Mouse (Mus musculus) heart, embryonic 14.5 days (tissue): Measurements from ENCODE around the gene Pgd. TPM values are rescaled to one million over a fixed set of nuclear protein-coding genes. Genes with fewer than 3 reads are reported as not detected.

ENCODE experiments used
- ATAC-seq: fragments of 200-750 bp; cut with Nextera tagmentation; 2 replicates; pipeline ENCODE4 v1.8.0; 2017; ENCODE audit warnings: low read depth, moderate TSS enrichment; ENCODE audit not compliant: insufficient number of reproducible peaks, insufficient read depth, low FRiP score
- H3K27ac ChIP-seq, 2 experiments: fragments of 200-500 bp in 1 of 2; fragments of 300-500 bp in 1 of 2; sonication (generic) in 1 of 2; replicated peaks in 1 of 2; 2 replicates each; pipeline ENCODE4 v1.5.1; 2012 to 2014; ENCODE audit warnings: low read depth in 2 of 2, low read length in 2 of 2, control low read depth in 1 of 2, mild to moderate bottlenecking in 1 of 2, mixed read lengths in 1 of 2; ENCODE audit not compliant: control insufficient read depth in 1 of 2, insufficient read depth in 1 of 2
- H3K27me3 ChIP-seq: fragments of 300-500 bp; sonication (generic); 2 replicates; pipeline ENCODE4 v1.6.1; 2014; ENCODE audit warnings: mild to moderate bottlenecking, low read length, control low read depth; ENCODE audit not compliant: control insufficient read depth, insufficient read depth
- H3K36me3 ChIP-seq: fragments of 300-500 bp; sonication (generic); 2 replicates; pipeline ENCODE4 v1.6.1; 2014; ENCODE audit warnings: mild to moderate bottlenecking, control low read depth, low read length, mixed read lengths; ENCODE audit not compliant: control insufficient read depth, insufficient read depth
- H3K4me1 ChIP-seq, 2 experiments: fragments of 200-500 bp in 1 of 2; fragments of 300-500 bp in 1 of 2; sonication (generic) in 1 of 2; 2 replicates each; pipeline ENCODE4 v1.6.1; 2012 to 2014; ENCODE audit warnings: low read length in 2 of 2, control low read depth in 1 of 2, mixed read lengths in 1 of 2; ENCODE audit not compliant: control insufficient read depth in 2 of 2, insufficient read depth in 2 of 2
- H3K4me2 ChIP-seq: fragments of 300-500 bp; sonication (generic); 2 replicates; pipeline ENCODE4 v1.6.1; 2014; ENCODE audit warnings: mild to moderate bottlenecking, low read length
- H3K4me3 ChIP-seq, 2 experiments: fragments of 200-500 bp in 1 of 2; fragments of 300-500 bp in 1 of 2; sonication (generic) in 1 of 2; 2 replicates each; pipeline ENCODE4 v1.5.1; 2012 to 2014; ENCODE audit warnings: low read length in 2 of 2, mild to moderate bottlenecking in 2 of 2, control low read depth in 1 of 2, low read depth in 1 of 2, moderate library complexity in 1 of 2; ENCODE audit not compliant: control insufficient read depth in 1 of 2, insufficient read depth in 1 of 2
- H3K9ac ChIP-seq: fragments of 300-500 bp; sonication (generic); 2 replicates; pipeline ENCODE4 v1.6.1; 2014; ENCODE audit warnings: mild to moderate bottlenecking, low read length
- H3K9me3 ChIP-seq: fragments of 300-500 bp; sonication (generic); 2 replicates; pipeline ENCODE4 v1.6.1; 2016; ENCODE audit warnings: low read length, control low read depth; ENCODE audit not compliant: control insufficient read depth
- WGBS: fragments of 180-500 bp; shearing (Covaris S2); extraction: QIAGEN DNeasy Blood & Tissue Kit; methylation state at CpG from one replicate; pipeline ENCODE4 v1.1.7; 2014; 5-methylcytosine and 5-hydroxymethylcytosine counted together
- polyA plus RNA-seq: library from polyadenylated mRNA; unstranded; fragments of >200 nt; fragmentation: Nextera tagmentation; extraction: Ambion mirVana; gene quantifications from 2 replicates; pipeline ENCODE4 v1.2.1, GENCODE M21; 2014

The Pgd gene
- polyA plus RNA-seq, 1 experiment from 2014 or later, result 33.4 TPM

DNA sequence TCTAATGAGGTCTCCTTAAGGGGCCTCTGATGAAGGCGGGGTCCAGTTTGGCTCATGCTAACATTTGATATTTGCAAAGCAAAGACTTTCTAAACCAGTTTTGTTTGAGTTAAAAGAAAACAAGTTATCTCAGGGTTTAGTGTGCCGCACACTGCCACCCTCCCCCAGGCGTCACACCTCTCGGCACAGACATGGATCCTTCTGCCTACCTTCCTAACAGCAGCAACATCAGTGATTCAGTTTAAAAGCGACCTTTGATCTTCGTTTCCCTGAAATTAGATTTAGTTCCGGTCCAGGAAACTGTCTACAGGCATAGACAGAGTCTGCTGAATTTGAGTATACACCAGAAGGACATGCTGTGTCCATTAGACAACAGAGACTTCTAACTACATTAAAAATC lies 11.8 kb upstream of the Pgd start:
- Histone ChIP-seq H3K27ac (no peak overlapping the region), H3K4me1 (no peaks in the 10 kb centered on the region; a peak in 1 of 4 replicates), H3K9me3 (no peaks in the 10 kb centered on the region), H3K27me3 (no peaks in the 10 kb centered on the region), H3K4me3 (no peak overlapping the region), H3K36me3 (peaks cover 60% of the 10 kb centered on the region), H3K9ac (no peak overlapping the region), H3K4me2 (no peak overlapping the region)
- ATAC-seq, result no peak
- 93% methylated on average over 7 of the region's 7 CpGs for WGBS

DNA sequence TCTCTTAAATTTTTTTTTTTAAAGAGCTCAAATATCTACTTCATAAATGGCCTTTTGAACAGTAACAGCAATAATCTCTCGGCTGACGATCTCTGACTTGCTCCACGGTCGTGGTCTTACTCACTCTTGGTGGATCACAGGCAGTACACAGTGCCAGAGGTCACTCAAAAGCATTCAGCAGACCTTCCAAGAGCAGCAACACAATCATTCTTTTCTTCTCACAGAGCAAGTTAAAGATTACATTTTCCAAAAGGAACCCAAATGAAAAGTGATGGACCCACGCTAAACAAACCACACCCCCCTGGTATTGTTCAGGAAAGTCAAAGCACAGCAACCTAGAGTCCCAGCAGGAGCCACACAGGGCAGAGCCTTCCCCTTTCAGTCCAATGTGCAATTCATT lies 10.5 kb upstream of the Pgd start:
- H3K9ac ChIP-seq, result no peak overlapping the region
- peaks cover 0 to 10% of the 10 kb centered on the region in 2 experiments; a peak in 2 of 4 replicates for H3K4me1 ChIP-seq
- H3K4me3 ChIP-seq, result no peak overlapping the region
- no peak overlapping the region for H3K4me2 ChIP-seq
- H3K9me3 ChIP-seq, result no peaks in the 10 kb centered on the region
- H3K36me3 ChIP-seq, result peaks cover 49% of the 10 kb centered on the region
- no peak for ATAC-seq
- no peaks in the 10 kb centered on the region for H3K27me3 ChIP-seq
- 71% methylated on average over 5 of the region's 5 CpGs for WGBS
- H3K27ac ChIP-seq, result no peak overlapping the region

DNA sequence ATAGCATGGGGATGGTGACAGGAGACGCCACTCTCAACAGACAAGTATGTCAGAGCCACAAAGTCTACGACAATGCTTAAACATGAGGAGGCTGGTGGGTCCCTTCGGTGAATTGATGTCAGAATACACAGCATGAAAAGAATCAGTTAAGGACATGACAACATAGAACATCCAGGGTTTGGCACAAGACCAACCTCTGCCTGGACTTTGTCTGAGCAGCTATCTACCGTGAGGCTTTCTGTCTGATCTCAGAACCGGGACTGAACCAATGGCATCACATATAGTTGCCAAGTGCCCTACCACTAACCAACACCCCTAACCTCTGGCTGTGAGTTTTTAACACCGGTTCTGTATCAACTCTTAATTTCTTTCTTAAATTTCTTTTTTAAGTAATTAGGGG lies 10.1 kb upstream of the Pgd start:
- H3K9me3 ChIP-seq, result no peaks in the 10 kb centered on the region
- no peak for ATAC-seq
- H3K4me2 ChIP-seq, result no peak overlapping the region
- H3K27me3 ChIP-seq, result no peaks in the 10 kb centered on the region
- no peak overlapping the region for H3K27ac ChIP-seq
- H3K9ac ChIP-seq, result no peak overlapping the region
- H3K4me1 ChIP-seq, result peaks cover 0 to 10% of the 10 kb centered on the region in 2 experiments; a peak in 2 of 4 replicates
- WGBS, result 64% methylated on average over 6 of the region's 6 CpGs
- H3K36me3 ChIP-seq, result peaks cover 45% of the 10 kb centered on the region
- no peak overlapping the region for H3K4me3 ChIP-seq

DNA sequence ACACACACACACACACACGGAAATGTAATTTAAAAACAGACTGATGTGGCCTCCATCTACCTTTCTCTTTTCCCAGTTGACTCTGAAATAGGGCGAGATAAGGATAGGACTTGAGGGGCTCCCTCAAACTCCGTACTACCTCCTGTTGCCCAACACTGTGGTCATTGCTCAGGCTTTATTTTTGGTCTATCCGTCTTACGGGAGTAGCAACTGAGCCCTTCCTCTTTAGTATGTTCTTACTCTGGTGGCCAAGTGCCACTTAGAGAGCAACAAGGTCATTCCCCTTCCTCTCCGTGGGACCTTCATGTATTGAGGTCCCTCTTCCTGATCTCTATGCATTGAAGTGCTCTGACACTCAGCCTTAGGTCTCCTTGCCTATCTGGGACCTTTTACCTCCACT lies 7.1 kb upstream of the Pgd start:
- H3K4me2 ChIP-seq, result no peak overlapping the region
- peaks cover 0 to 10% of the 10 kb centered on the region in 2 experiments; a peak in 1 of 4 replicates for H3K4me1 ChIP-seq
- WGBS, result 71% methylated on average over 6 of the region's 6 CpGs
- H3K36me3 ChIP-seq, result peaks cover 16% of the 10 kb centered on the region
- no peak overlapping the region for H3K4me3 ChIP-seq
- no peak overlapping the region for H3K27ac ChIP-seq
- ATAC-seq, result no peak
- H3K9me3 ChIP-seq, result no peaks in the 10 kb centered on the region
- H3K9ac ChIP-seq, result no peak overlapping the region
- H3K27me3 ChIP-seq, result no peaks in the 10 kb centered on the region

DNA sequence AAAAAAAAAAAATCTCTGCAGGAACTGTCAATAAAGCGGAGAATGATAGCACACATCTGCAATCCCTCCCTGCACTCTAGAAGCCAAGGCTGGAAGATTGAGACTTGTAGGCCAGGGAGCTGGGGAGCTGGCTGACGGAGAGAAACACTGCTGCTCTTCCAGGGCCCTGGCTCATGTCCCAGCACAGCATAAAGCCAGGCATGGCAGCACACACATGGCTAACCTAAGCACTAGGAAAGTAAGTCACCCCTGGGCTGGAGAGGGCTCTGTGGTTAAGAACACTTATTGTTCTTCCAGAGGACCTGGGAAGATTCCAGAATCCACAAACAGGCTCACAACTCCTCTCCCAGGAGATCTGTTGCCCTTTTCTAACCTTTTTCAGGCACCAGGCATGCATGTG lies 6.1 kb upstream of the Pgd start:
- H3K4me1 ChIP-seq, result peaks cover 0 to 10% of the 10 kb centered on the region in 2 experiments; a peak in 1 of 4 replicates
- 54% methylated on average over 2 of the region's 2 CpGs for WGBS
- H3K9ac ChIP-seq, result no peak overlapping the region
- H3K27me3 ChIP-seq, result no peaks in the 10 kb centered on the region
- no peak overlapping the region for H3K4me2 ChIP-seq
- ATAC-seq, result no peak
- peaks cover 10% of the 10 kb centered on the region for H3K36me3 ChIP-seq
- peak overlapping the region in 1 of 2 experiments; percentile 56; a peak in 1 of 4 replicates for H3K27ac ChIP-seq
- no peaks in the 10 kb centered on the region for H3K9me3 ChIP-seq
- H3K4me3 ChIP-seq, result no peak overlapping the region

DNA sequence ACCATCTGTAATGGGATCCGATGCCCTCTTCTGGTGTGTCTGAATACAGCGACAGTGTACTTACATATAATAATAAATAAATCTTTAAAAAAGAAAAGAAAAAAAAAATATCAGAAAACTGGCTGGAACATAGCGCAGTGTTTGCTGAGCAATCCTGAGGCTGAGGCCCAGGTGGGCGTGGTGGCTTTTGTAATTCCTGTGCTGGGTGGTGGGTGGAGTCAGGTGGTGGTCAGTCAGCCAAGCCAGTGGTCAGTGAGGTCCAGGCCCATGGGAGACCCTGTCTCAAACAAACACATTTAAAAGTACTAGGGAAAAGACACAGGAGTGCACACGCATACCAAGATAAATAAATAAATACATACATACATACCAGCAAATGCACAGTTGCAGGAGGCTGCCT lies 5.5 kb upstream of the Pgd start:
- WGBS, result 93% methylated on average over 5 of the region's 5 CpGs
- 0 out of 4 replicates have a peak overlapping the region, but pooled peaks of 1 of the 2 experiments have one; percentile 56 for H3K27ac ChIP-seq

GRCm38 (mm10) chr4:149171581-149171981 lies 5.0 kb upstream of the Pgd start:
- H3K27me3 ChIP-seq, result no peaks in the 10 kb centered on the region
- peaks cover 10% of the 10 kb centered on the region for H3K36me3 ChIP-seq
- ATAC-seq, result no peak
- no peak overlapping the region for H3K27ac ChIP-seq
- WGBS, result 72% methylated on average over 5 of the region's 5 CpGs
- no peak overlapping the region for H3K9ac ChIP-seq
- H3K4me3 ChIP-seq, result no peak overlapping the region
- H3K4me2 ChIP-seq, result no peak overlapping the region
- H3K9me3 ChIP-seq, result no peaks in the 10 kb centered on the region
- H3K4me1 ChIP-seq, result peaks cover 0 to 10% of the 10 kb centered on the region in 2 experiments; a peak in 1 of 4 replicates

More for the DNA sequence above, 5.5 kb upstream of the Pgd start:
- Histone ChIP-seq H3K4me2 (no peak overlapping the region), H3K36me3 (peaks cover 10% of the 10 kb centered on the region), H3K4me1 (peaks cover 0 to 10% of the 10 kb centered on the region in 2 experiments; a peak in 1 of 4 replicates), H3K9ac (no peak overlapping the region), H3K9me3 (no peaks in the 10 kb centered on the region), H3K4me3 (no peak overlapping the region), H3K27me3 (no peaks in the 10 kb centered on the region)
- no peak for ATAC-seq

- H3K4me1 ChIP-seq, result peaks cover under 1 to 15% of the 10 kb centered on the region in 2 experiments; a peak in 3 of 4 replicates
- no peaks in the 10 kb centered on the region for H3K27me3 ChIP-seq
- H3K36me3 ChIP-seq, result peaks cover 4% of the 10 kb centered on the region; the same call in 1 of the 2 replicates
- no peak overlapping the region for H3K9ac ChIP-seq
- H3K9me3 ChIP-seq, result no peaks in the 10 kb centered on the region
- ATAC-seq, result no peak
- 58% methylated on average over 7 of the region's 7 CpGs for WGBS
- H3K4me2 ChIP-seq, result no peak overlapping the region
- H3K27ac ChIP-seq, result no peak overlapping the region
- no peak overlapping the region for H3K4me3 ChIP-seq
Observed at GRCm38 (mm10) chr4:149170394-149170931, 3.9 kb upstream of the Pgd start.
